Mouse (Mus musculus) kidney, adult 2 months (tissue): ENCODE measurements at regions not wholly inside any gene's neighbourhood (a gene's known extent, or its start where the extent isn't known, plus 50 kb on each side); places are given as distances from the start of the nearest gene placed in this dataset.

Experiments
- DNase-seq: peaks from one replicate; pipeline ENCODE4 v3.0.0; 2021
- H3K27ac ChIP-seq: fragments of 200-500 bp; 2 replicates; pipeline ENCODE4 v1.5.1; 2012; ENCODE audit warnings: low read depth, low read length, control low read depth, inconsistent platforms; ENCODE audit not compliant: insufficient read depth
- H3K27me3 ChIP-seq: fragments of 200-500 bp; replicated peaks from 2 replicates; pipeline ENCODE4 v1.6.1; 2012; ENCODE audit warnings: mild to moderate bottlenecking, moderate library complexity, low read length, inconsistent platforms; ENCODE audit not compliant: control insufficient read depth, insufficient read depth
- H3K36me3 ChIP-seq: fragments of 200-500 bp; 2 replicates; pipeline ENCODE4 v1.6.1; 2012; ENCODE audit warnings: mild to moderate bottlenecking, moderate library complexity, low read length, inconsistent platforms; ENCODE audit not compliant: control insufficient read depth, insufficient read depth
- H3K4me1 ChIP-seq: fragments of 200-500 bp; 2 replicates; pipeline ENCODE4 v1.6.1; 2011; ENCODE audit warnings: low read length; ENCODE audit not compliant: control insufficient read depth, insufficient read depth
- H3K4me3 ChIP-seq: fragments of 200-500 bp; 2 replicates; pipeline ENCODE4 v1.5.1; 2011; ENCODE audit warnings: mild to moderate bottlenecking, low read depth, low read length, control low read depth; ENCODE audit not compliant: insufficient read depth
- CTCF ChIP-seq: fragments of 200-500 bp; conservative IDR thresholded peaks from 2 replicates; pipeline ENCODE4 v1.5.1; 2011; ENCODE audit warnings: low read depth, mild to moderate bottlenecking, control low read depth, low read length, moderate library complexity, mixed read lengths; ENCODE audit not compliant: insufficient read depth, insufficient read length
- POLR2A ChIP-seq: fragments of 200-500 bp; IDR thresholded peaks from one replicate; pipeline ENCODE4 v1.6.1; 2011; ENCODE audit warnings: low read depth, low read length, control low read depth
- WGBS: fragments of 180-500 bp; shearing (Covaris S2); methylation state at CpG from one replicate; pipeline ENCODE4 v1.1.7; 2018; 5-methylcytosine and 5-hydroxymethylcytosine counted together

GRCm38 (mm10) chr13:7103289-7103688, 454.7 kb upstream of the Pfkp start:
- WGBS, result 54% methylated on average over 4 of the region's 4 CpGs
- H3K36me3 ChIP-seq, result no peaks in the 10 kb centered on the region
- H3K4me1 ChIP-seq, result no peaks in the 10 kb centered on the region
- no peaks in the 10 kb centered on the region for H3K27me3 ChIP-seq
- H3K4me3 ChIP-seq, result no peak overlapping the region
- no peak for TF ChIP-seq POLR2A
- no peak for TF ChIP-seq CTCF
- no peak overlapping the region for H3K27ac ChIP-seq
- DNase-seq, result no peak

GRCm38 (mm10) chr13:7093072-7093649, 444.6 kb upstream of the Pfkp start:
- H3K27ac ChIP-seq, result no peak overlapping the region
- WGBS, result 62% methylated on average over 11 of the region's 11 CpGs
- H3K27me3 ChIP-seq, result no peaks in the 10 kb centered on the region; the same call in 1 of the 2 replicates
- no peaks in the 10 kb centered on the region for H3K4me1 ChIP-seq
- no peaks in the 10 kb centered on the region for H3K36me3 ChIP-seq
- H3K4me3 ChIP-seq, result no peak overlapping the region
- TF ChIP-seq POLR2A (no peak), CTCF (no peak)
- no peak for DNase-seq

- no peak for TF ChIP-seq CTCF
- TF ChIP-seq POLR2A, result no peak
- no peak overlapping the region for H3K27ac ChIP-seq
- no peaks in the 10 kb centered on the region for H3K36me3 ChIP-seq
- no peak for DNase-seq
- no peaks in the 10 kb centered on the region for H3K4me1 ChIP-seq
- 83% methylated on average over 2 of the region's 2 CpGs for WGBS
- H3K4me3 ChIP-seq, result no peak overlapping the region
- H3K27me3 ChIP-seq, result no peaks in the 10 kb centered on the region; the same call in 1 of the 2 replicates
Measured at GRCm38 (mm10) chr13:7090916-7091315, 442.3 kb upstream of the Pfkp start.

GRCm38 (mm10) chr13:7066211-7066610, 417.6 kb upstream of the Pfkp start:
- 73% methylated on average over 3 of the region's 3 CpGs for WGBS
- Histone ChIP-seq H3K36me3 (no peaks in the 10 kb centered on the region), H3K4me3 (no peak overlapping the region), H3K27ac (no peak overlapping the region), H3K4me1 (no peaks in the 10 kb centered on the region), H3K27me3 (no peaks in the 10 kb centered on the region)
- TF ChIP-seq CTCF (no peak), POLR2A (no peak)
- no peak for DNase-seq

- no peak for TF ChIP-seq CTCF
- TF ChIP-seq POLR2A, result no peak
- H3K4me1 ChIP-seq, result no peaks in the 10 kb centered on the region
- H3K4me3 ChIP-seq, result no peak overlapping the region
- WGBS, result 82% methylated on average over 3 of the region's 3 CpGs
- no peak overlapping the region for H3K27ac ChIP-seq
- DNase-seq, result no peak
- H3K36me3 ChIP-seq, result no peaks in the 10 kb centered on the region
- no peaks in the 10 kb centered on the region for H3K27me3 ChIP-seq
Measured at GRCm38 (mm10) chr13:7063717-7064116, 415.1 kb upstream of the Pfkp start.

GRCm38 (mm10) chr13:7057545-7057944, 409.0 kb upstream of the Pfkp start:
- TF ChIP-seq CTCF (no peak), POLR2A (no peak)
- no peak overlapping the region for H3K4me3 ChIP-seq
- DNase-seq, result no peak
- no peaks in the 10 kb centered on the region for H3K4me1 ChIP-seq
- no peaks in the 10 kb centered on the region for H3K27me3 ChIP-seq
- no peak overlapping the region for H3K27ac ChIP-seq
- no peaks in the 10 kb centered on the region for H3K36me3 ChIP-seq
- WGBS, result 38% methylated on average over 8 of the region's 8 CpGs
